ENCODE assay signal across 1 mouse cellular context in the genomic region with DNA sequence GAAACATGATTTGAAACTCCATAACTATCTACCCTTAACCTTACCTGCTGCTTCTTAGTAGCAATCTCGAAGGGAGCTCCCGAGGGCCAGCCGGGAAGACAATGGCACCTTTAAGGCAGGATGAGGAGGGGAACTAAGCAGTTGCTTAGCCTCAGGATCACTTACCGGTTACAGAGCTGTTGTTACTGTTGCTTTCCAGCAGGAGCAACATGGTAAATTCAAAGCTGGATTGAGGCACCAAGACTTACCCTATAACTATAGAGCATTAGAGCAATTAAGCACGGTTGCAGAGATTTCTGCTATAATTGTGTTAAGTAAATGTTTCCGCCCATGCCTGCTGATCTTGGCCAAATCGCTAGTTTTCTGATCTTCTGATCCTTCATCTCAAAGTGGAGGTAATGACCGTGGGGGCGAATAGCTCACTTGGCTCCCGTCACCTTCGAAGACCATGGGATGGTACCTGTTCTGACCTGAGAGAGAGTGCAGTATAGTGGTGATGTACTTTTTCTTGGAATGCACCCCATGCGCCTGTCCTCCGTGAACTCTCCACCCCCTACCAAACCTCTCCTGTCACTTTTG.
TF ChIP-seq lines count a peak whose summit lies in the region.

No protein-coding gene starts in this region.

TF ChIP-seq in CH12.LX, 34 proteins besides CTCF, POLR2A, EP300 and RAD21 (continued from another document):
- TF ChIP-seq USF2 (conservative IDR thresholded peaks at IDR 0.05; ENCODE audit: low read depth, low read length) (no peak), MAX (IDR thresholded peaks at IDR 0.05; ENCODE audit: low read length) (no peak), CHD1 (IDR thresholded peaks at IDR 0.05; ENCODE audit: low read depth, low read length) (no peak), SIN3A (IDR thresholded peaks at IDR 0.05; ENCODE audit: low read length) (no peak), MYC (IDR thresholded peaks at IDR 0.05; ENCODE audit: low read depth, low read length) (no peak)
